Mouse (Mus musculus) stomach, postnatal 0 days (tissue): ENCODE measurements around the gene Nos3. TPM values are rescaled to one million over a fixed set of nuclear protein-coding genes. Genes with fewer than 3 reads are reported as not detected.

Experiments used
- ATAC-seq: fragments of 200-750 bp; cut with Nextera tagmentation; 2 replicates; pipeline ENCODE4 v1.8.0; 2017; ENCODE audit not compliant: low FRiP score, low TSS enrichment
- DNase-seq: peaks from one replicate; pipeline ENCODE4 v3.0.0-alpha.2; 2016; ENCODE audit warnings: low spot score
- H3K27ac ChIP-seq: fragments of 300-500 bp; sonication (generic); replicated peaks from 2 replicates; pipeline ENCODE4 v1.5.1; 2014; ENCODE audit warnings: mild to moderate bottlenecking, control low read depth
- H3K27me3 ChIP-seq: fragments of 300-500 bp; sonication (generic); 2 replicates; pipeline ENCODE4 v1.6.1; 2014; ENCODE audit warnings: low read length; ENCODE audit not compliant: control insufficient read depth, insufficient read depth
- H3K36me3 ChIP-seq: fragments of 300-500 bp; sonication (generic); 2 replicates; pipeline ENCODE4 v1.6.1; 2014; ENCODE audit warnings: low read length, mixed read lengths; ENCODE audit not compliant: control insufficient read depth, insufficient read depth
- H3K4me1 ChIP-seq: fragments of 300-500 bp; sonication (generic); replicated peaks from 2 replicates; pipeline ENCODE4 v1.6.1; 2014; ENCODE audit warnings: antibody characterized with exemption; ENCODE audit not compliant: control insufficient read depth, insufficient read depth
- H3K4me2 ChIP-seq: fragments of 300-500 bp; sonication (generic); replicated peaks from 2 replicates; pipeline ENCODE4 v1.6.1; 2014; ENCODE audit warnings: low read depth, mild to moderate bottlenecking, control low read depth, moderate library complexity
- H3K4me3 ChIP-seq: fragments of 300-500 bp; sonication (generic); 2 replicates; pipeline ENCODE4 v1.5.1; 2014; ENCODE audit warnings: low read depth, low read length, control low read depth
- H3K9ac ChIP-seq: fragments of 300-500 bp; sonication (generic); 2 replicates; pipeline ENCODE4 v1.6.1; 2014; ENCODE audit warnings: mild to moderate bottlenecking, low read length, control low read depth, mixed read lengths
- H3K9me3 ChIP-seq: fragments of 300-500 bp; sonication (generic); 2 replicates; pipeline ENCODE4 v1.6.1; 2016; ENCODE audit warnings: low read length; ENCODE audit not compliant: control insufficient read depth
- CTCF ChIP-seq: IDR thresholded peaks from 2 replicates; pipeline ENCODE4 v1.5.1; 2016; ENCODE audit warnings: antibody characterized with exemption, low read depth, mild to moderate bottlenecking, moderate library complexity
- EP300 ChIP-seq: optimal IDR thresholded peaks from 2 replicates; pipeline ENCODE3; 2016; ENCODE audit warnings: antibody characterized with exemption
- WGBS: fragments of 180-500 bp; shearing (Covaris S2); extraction: QIAGEN DNeasy Blood & Tissue Kit; methylation state at CpG from one replicate; pipeline ENCODE4 v1.1.7; 2014; 5-methylcytosine and 5-hydroxymethylcytosine counted together
- polyA plus RNA-seq: library from polyadenylated mRNA; unstranded; fragments of >200 nt; fragmentation: Nextera tagmentation; extraction: Ambion mirVana; gene quantifications from 2 replicates; pipeline ENCODE4 v1.2.1, GENCODE M21; 2015

The Nos3 gene
- polyA plus RNA-seq, 1 experiment from 2014 or later, result 3.2 TPM

DNA sequence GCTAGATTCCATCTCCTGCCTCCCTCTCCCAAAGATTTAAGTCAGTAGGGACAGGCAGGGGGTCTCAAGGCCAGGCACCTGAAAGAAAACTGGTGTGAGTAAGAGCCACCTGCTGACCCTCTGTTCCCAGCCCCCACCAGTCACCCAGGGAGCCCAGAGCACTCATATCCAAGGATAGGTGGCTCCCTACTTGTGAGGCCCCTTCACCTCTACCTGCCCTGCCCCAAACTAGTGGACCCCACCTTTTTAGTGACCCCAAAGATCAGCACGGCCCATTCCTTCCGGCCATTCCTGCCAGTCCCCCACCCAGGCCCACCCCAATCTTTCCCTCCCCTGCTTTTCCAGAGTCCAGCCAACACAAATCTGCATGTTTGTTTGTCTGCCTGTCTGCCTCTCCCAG lies 1.1 kb upstream of the Nos3 start:
- no peaks in the 10 kb centered on the region for H3K9me3 ChIP-seq
- 58% methylated on average over 2 of the region's 2 CpGs for WGBS
- no peak overlapping the region for H3K27ac ChIP-seq
- no peak for ATAC-seq
- H3K4me1 ChIP-seq, result no peaks in the 10 kb centered on the region
- no peaks in the 10 kb centered on the region for H3K36me3 ChIP-seq
- DNase-seq, result no peak
- no peak overlapping the region for H3K9ac ChIP-seq
- H3K4me2 ChIP-seq, result no peak overlapping the region
- H3K27me3 ChIP-seq, result no peaks in the 10 kb centered on the region
- TF ChIP-seq EP300 (no peak), CTCF (no peak)
- no peak overlapping the region for H3K4me3 ChIP-seq

DNA sequence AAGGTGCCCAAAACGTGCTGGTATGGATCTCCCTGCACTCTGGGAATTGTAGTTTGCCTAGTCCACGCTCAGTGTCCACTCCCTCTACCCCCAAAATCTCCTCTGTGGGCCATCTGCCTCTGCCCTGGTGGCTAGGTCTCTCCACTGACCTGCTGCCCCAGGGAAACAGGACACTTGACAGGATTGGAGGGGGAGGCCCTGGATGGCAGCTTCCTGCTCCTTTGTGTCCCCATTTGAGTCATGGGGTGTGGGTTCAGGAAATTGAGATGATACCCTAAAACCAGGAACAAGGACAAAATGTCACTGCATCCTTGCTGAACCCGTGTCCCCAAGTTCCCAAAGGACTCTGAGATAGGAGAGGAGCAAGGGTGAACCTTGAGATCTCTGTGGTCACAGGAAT lies 549 bp upstream of the Nos3 start:
- H3K27me3 ChIP-seq, result no peaks in the 10 kb centered on the region
- H3K36me3 ChIP-seq, result no peaks in the 10 kb centered on the region
- H3K27ac ChIP-seq, result no peak overlapping the region
- TF ChIP-seq CTCF (no peak), EP300 (no peak)
- WGBS, result 66% methylated on average over 3 of the region's 3 CpGs
- no peaks in the 10 kb centered on the region for H3K4me1 ChIP-seq
- no peak overlapping the region for H3K4me2 ChIP-seq
- H3K9me3 ChIP-seq, result no peaks in the 10 kb centered on the region
- ATAC-seq, result no peak
- H3K4me3 ChIP-seq, result no peak overlapping the region
- no peak for DNase-seq
- no peak overlapping the region for H3K9ac ChIP-seq

DNA sequence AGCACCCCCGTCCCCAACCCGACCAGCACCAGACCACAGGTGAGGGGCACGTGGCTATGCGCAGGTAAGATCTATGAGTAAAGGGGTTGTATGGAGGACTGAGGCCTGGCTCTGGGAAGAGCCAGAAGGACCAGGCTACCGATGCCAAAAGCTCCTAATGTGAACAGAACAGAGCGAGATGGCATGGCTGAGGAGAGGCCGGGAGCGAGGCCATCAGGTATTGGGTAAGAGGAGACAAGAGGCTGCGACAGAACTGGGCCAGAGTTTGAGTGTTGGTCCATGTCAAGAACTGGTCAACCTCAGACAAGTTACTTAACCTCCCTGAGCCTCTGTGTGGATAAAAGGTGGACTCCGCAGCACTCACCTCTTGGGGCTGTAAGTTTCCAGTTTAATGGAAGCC lies 353 bp downstream of the Nos3 start:
- Histone ChIP-seq H3K4me1 (no peaks in the 10 kb centered on the region), H3K9ac (no peak overlapping the region), H3K27me3 (no peaks in the 10 kb centered on the region), H3K4me3 (peak overlapping the region; percentile 15), H3K36me3 (no peaks in the 10 kb centered on the region), H3K4me2 (no peak overlapping the region), H3K9me3 (no peaks in the 10 kb centered on the region), H3K27ac (no peak overlapping the region; the same call in 1 of the 2 replicates)
- DNase-seq (no peak), ATAC-seq (no peak)
- TF ChIP-seq CTCF, result no peak
- TF ChIP-seq EP300, result no peak
- WGBS, result 85% methylated on average over 10 of the region's 10 CpGs

DNA sequence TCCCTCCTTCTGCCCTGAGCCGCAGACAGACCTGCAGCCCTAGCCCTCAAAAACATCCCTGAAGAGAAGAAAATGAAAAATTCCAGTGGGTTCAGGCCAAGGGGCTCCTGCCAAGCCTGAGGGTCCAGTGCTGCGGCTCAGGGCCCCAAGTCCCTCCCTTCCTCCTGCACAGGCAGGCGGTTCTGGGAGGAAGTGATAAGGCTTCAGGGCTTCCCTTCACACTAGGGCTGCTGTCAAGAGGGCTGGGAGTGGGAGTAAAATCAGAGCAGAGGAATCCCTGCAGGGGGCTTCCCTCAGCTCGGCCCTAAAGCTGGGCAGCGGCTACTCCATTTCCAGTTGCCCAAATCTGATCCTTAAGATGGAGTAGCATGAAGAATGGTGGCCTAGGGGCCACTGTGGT lies 918 bp downstream of the Nos3 start:
- Histone ChIP-seq H3K4me3 (no peak overlapping the region), H3K27ac (no peak overlapping the region), H3K4me1 (no peaks in the 10 kb centered on the region), H3K4me2 (no peak overlapping the region), H3K9me3 (no peaks in the 10 kb centered on the region), H3K9ac (no peak overlapping the region), H3K36me3 (no peaks in the 10 kb centered on the region), H3K27me3 (no peaks in the 10 kb centered on the region)
- TF ChIP-seq CTCF, result no peak
- TF ChIP-seq EP300, result no peak
- WGBS, result 36% methylated on average over 5 of the region's 5 CpGs
- DNase-seq (no peak), ATAC-seq (no peak)

DNA sequence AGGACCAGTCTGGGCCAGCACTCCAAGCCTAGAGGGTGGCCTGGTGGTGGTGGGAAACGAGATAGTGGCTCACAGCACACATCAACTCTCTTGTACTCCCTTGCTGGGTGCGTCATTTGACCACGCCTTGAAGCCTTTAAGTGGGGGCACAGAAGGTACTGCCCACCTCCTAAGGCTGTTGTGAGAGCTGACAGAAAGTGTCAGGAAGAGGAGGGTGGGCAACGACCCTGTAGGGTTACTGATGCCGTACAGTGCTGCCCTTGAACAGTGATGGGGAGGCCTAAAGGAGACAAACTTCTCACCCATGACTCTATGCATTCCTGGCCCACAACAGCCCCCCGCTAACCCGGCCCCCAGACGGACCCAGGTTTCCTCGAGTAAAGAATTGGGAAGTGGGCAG lies 1.8 kb downstream of the Nos3 start:
- DNase-seq (no peak), ATAC-seq (no peak)
- Histone ChIP-seq H3K4me3 (no peak overlapping the region), H3K27me3 (no peaks in the 10 kb centered on the region), H3K9ac (no peak overlapping the region), H3K9me3 (no peaks in the 10 kb centered on the region), H3K36me3 (no peaks in the 10 kb centered on the region), H3K4me1 (no peaks in the 10 kb centered on the region), H3K27ac (no peak overlapping the region), H3K4me2 (no peak overlapping the region)
- TF ChIP-seq EP300, result no peak
- no peak for TF ChIP-seq CTCF
- WGBS, result 78% methylated on average over 9 of the region's 9 CpGs

DNA sequence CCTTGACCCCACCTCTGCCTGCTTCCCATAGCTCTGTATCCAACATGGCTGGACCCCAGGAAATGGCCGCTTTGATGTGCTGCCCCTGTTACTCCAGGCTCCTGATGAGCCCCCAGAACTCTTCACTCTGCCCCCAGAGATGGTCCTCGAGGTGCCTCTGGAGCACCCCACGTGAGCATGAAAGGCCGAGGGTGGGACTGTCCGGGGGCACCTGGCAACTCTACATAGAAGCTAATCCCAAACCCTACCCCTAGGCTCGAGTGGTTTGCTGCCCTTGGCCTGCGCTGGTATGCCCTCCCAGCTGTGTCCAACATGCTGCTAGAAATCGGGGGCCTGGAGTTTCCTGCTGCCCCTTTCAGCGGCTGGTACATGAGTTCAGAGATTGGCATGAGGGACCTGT lies 5.2 kb downstream of the Nos3 start:
- 81% methylated on average over 9 of the region's 9 CpGs for WGBS
- H3K4me2 ChIP-seq, result no peak overlapping the region

More for the DNA sequence above, 5.2 kb downstream of the Nos3 start:
- Histone ChIP-seq H3K27me3 (0 out of 2 replicates have a peak, but pooled peaks cover 2% of the 10 kb centered on the region), H3K9ac (no peak overlapping the region), H3K4me1 (no peaks in the 10 kb centered on the region; the same call in 1 of the 2 replicates), H3K36me3 (no peaks in the 10 kb centered on the region), H3K9me3 (no peaks in the 10 kb centered on the region), H3K4me3 (no peak overlapping the region), H3K27ac (no peak overlapping the region)
- ATAC-seq, result no peak
- no peak for TF ChIP-seq CTCF
- no peak for TF ChIP-seq EP300
- no peak for DNase-seq
